Mouse (Mus musculus): ENCODE results near the gene Micu2.

Gene Micu2

DNA sequence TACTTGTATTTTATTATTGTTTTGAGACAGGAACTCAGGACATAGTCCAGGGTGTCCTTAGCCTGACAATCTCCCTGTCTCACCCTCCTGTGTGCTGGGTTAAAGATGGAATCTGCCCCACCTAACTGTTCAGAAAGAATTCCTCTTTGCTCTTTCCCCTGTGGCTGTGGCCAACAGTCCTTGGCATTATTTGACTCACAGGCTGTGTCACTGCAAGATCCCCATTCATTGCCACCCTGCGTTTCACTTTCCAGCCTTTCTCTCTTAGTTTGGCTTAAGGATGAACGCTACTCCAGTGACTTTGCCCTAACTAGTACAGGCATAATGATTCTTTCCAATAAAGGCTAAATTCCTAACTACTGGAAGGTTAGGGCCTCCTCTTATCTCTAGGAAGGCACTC is 104.7 kb downstream of the Micu2 start:
- no peak for DNase-seq (ENCODE audit: inconsistent ontology term)

DNA sequence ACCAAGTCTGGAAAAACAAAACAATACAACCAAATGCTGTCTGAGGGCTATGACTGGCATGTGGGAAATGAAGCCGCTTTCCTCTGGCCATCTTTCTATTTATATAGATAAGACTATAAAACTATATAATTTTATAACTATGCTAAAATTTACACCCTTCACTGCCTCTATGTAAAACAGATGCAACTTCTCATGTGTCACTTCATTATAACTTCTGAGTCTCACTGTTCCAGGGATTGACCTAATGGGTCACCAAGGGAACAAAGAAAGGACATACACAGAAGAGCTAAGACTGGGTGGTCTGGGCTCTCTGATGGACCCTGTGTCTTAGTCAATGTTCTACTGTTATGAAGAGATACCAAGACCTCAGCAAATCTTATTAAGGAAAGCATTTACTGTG is 106.1 kb downstream of the Micu2 start:
- no peak for DNase-seq (ENCODE audit: inconsistent ontology term)

DNA sequence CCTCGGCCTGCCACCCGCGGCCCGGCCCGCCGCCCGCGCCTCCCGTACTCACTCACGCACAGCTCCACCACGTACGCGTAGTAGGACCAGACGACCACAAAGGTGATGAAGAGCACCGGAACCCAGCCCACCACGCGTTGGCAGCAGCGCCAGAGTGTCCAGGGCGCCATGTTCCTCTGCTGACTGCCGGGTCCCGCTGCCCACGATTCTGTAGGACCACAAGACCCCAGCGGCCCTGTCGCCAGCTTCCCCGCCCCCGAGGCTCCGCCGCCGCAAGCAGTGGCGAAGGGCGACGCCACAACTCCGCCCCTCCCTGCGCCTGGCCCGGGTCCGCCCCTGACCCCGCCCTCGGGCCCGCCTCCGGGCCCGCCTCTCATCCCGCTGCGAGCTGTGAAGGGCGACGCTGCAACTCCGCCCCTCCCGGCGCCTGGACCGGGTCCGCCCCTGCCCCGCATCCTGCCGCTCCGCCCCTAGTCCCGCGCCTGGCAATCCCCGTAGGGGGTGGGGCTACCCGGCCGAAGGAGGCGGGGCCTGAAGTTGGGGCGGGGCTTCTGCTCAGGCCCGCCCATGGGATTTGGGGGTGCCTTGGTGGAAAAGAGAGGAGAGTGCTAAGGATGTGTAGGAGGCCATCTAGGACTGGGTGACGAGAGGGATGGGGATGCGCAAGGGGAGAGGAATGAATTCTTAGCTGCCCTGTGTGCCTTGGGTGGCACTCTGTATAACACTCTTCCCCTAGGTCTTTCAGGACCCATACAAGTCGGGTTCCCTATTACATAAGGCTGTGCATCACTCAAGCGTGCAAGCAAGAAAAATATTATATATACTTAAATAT is 108.8 kb downstream of the Micu2 start, which contains the start of gene Zdhhc20:
Gene Zdhhc20, minus strand, starts transcription at position 266 of the 832 bp plus-strand sequence.
- DNase-seq (ENCODE audit: inconsistent ontology term), result peak; percentile 99

DNA sequence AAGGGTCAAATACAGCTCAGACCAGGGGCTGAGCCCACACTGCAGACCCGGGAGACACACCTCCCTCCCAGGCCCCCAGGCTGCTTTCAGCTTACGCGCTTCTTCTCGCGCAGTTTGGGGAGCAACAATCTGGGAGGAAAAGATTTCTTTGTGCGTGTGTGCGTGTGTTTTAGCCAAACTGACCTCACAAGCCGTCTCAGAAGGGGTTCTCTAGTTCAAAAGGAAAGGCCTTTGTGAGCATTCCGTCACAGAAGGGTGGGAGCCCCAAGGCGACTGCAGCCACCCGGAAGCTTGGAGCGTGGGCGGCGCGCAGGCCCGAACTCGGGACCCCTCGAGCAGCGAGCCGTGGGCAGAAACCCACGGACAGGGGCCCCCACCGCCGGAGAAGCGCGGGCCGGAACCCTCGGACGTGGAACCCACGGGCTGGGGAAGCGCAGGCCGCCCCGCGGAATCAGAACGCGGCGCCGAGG is 109.5 kb downstream of the Micu2 start:
- DNase-seq (ENCODE audit: inconsistent ontology term), result peak; percentile 72

DNA sequence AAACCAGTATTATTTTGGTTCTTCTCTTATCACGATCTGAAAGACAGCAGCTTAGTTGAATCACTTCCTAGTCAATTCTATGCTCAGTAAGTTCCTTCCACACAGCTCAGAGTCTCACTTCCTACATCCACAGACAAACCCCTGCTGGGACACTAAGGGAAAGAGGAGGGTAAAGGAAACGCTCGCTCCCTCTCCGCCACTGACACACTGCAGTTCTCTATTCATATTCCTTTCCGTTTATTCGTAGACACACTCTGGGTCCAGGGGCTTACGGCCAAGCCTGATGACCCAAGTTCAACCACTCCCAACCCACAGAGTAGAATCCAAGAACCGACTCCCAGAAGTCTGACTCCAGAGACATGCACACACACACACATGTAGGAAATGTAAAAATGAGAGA is 111.9 kb downstream of the Micu2 start:
- no peak for DNase-seq (ENCODE audit: inconsistent ontology term)

DNA sequence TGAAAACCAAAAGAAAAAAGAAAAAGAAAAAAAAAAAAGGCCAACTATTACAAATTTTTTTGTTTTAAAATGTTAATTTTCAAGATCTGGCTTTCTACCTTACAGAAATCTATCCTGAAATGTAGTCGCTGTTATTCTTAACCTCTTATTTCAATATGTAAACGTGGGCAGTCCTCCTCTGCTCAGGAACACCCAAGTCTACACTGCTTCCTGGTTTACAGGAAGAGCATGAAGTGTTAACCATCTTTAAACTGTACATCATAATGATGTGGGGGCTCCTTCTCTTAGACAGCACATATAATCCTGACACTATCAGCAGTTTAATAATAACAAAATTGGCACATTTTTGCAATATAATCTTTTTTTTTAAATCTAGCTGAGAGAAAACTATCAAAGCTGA is 113.0 kb downstream of the Micu2 start:
- no peak for DNase-seq (ENCODE audit: inconsistent ontology term)

DNA sequence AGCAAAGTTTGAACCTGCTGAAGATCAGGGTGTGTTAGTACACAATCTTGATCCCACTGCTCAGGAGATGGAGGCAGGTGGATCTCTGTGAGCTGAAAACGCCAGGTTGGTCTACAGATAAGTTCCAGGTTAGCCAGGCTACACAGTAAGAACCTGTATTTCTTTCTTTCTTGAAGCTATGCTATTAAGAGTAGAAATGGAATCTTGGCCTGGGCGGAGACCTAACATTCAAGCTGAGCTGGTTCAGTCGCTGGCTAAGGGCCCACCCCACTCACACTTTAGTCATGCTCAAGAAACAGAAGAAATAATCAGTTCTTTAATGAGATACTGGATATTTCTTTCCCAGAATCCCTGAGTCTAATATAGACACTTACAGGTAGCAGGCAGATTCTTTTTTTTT is 115.7 kb downstream of the Micu2 start:
- no peak for DNase-seq (ENCODE audit: inconsistent ontology term)

DNA sequence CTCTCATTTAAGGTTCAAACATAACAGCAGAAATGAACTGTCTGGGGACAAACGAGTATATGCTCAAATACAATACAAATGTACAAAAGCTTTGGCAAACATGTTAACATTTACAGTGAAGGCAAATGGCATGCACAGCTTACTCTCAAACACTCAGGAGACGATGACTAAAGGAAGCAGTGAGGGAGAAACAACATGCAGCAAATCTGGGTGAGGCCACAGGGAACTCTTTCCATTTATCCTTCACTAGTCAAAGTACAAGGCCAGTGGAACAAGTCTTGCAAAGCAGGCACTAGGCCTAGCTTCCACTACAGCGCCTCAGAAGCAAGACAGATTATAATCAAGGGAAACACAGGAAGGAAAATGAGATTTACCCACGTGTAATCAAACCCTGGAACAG is 116.3 kb downstream of the Micu2 start:
- peak; percentile 20 for DNase-seq (ENCODE audit: inconsistent ontology term)

DNA sequence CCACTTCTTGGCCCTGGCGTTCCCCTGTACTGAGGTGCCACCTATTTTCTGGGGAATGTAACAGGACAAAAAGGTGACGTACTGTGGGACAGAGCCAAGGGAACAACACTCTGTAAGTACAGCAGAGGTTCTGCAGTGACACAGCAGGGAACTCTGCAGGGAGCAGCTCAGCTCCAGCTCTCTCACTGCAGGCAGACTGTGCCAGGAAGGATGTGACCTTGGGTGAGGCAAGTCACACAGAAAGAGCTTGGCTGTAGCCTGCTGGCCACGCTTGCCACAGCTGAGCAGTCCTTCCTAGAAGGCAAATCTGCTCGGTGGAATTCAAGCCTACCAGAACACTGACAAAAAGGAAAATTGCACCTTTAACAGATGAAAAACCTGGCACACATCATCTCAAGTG is 117.3 kb downstream of the Micu2 start:
- peak; percentile 67 for DNase-seq (ENCODE audit: inconsistent ontology term)

DNA sequence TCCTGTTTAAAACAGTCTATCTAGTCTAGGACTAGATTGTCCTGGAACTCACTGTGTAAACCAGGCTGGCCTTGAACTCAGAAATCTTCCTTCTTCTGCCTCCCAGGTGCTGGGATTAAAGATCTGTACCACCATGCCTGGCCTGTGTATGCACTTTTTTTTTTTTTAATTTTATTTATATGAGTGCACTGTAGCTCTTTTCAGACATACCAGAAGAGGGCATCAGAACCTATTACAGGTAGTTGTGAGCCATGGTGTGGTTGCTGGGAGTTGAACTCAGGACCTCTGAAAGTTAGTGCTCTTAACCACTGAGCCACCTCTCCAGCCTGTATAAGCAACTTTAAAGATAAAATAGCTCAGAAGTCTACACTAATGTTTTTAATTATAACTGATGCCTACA is 118.0 kb downstream of the Micu2 start:
- DNase-seq (ENCODE audit: inconsistent ontology term), result no peak

DNA sequence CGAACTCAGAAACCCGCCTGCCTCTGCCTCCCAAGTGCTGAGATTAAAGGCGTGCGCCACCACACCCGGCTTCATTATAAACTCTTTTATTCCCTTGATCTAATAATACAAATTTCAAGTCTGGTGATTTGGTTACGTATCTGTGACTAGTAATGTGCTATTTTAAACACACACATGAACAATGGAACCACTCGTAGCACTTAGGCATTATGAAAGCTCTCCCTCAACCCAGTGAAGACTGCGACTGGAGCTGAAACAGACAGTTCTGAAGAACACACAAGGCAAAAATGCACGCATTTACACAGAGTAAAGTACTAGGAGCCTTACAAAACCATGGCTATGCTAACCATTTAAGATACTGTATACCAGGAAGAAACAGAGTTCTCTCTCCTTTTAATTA is 121.1 kb downstream of the Micu2 start:
- no peak for DNase-seq (ENCODE audit: inconsistent ontology term)

DNA sequence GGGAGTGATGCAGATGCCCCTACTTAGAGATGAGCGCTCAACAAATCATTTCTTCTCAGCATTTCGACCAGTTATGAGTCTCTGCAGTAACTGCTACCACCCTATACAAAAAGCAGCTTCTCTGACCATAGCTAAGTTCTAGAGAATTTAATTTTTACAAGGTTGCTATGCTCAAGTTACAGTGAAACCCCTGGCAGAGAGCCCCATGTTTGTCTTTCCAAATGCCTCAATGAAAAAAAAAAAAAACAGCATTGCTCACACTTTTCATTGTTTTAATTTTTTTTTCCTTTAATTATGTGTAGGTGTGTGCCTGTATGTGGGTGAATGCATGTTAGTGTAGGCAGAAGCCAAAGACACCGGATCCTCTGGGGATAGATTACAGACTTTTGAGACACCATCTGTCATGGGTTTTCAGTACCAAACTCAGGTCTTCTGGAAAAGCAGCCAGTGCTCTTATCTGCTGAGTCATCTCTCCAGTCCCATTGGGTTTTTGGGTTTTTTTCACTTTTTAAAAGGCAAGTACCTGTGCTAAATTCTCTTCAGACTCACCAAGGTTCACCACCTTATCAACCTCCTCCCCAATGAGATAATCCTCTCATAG is 132.3 kb downstream of the Micu2 start:
- no peak for DNase-seq (ENCODE audit: inconsistent ontology term)
